Mouse (Mus musculus) forebrain, embryonic 14.5 days (tissue): ENCODE measurements at regions not wholly inside any gene's neighbourhood (a gene's known extent, or its start where the extent isn't known, plus 50 kb on each side); places are given as distances from the start of the nearest gene placed in this dataset.

ENCODE experiments used
- ATAC-seq: fragments of 200-750 bp; cut with Nextera tagmentation; 2 replicates; pipeline ENCODE4 v1.8.0; 2017; ENCODE audit warnings: mild to moderate bottlenecking, moderate library complexity
- DNase-seq: peaks from one replicate; pipeline ENCODE4 v3.0.0-alpha.2; 2015; ENCODE audit warnings: low spot score
- H3K27ac ChIP-seq: fragments of 300-500 bp; sonication (generic); 2 replicates; pipeline ENCODE4 v1.5.1; 2014; ENCODE audit warnings: low read depth, mild to moderate bottlenecking, control low read depth, low read length, moderate library complexity
- H3K27me3 ChIP-seq: fragments of 300-500 bp; sonication (generic); replicated peaks from 2 replicates; pipeline ENCODE4 v1.6.1; 2014; ENCODE audit warnings: low read length, control low read depth, mixed read lengths; ENCODE audit not compliant: control insufficient read depth, insufficient read depth
- H3K36me3 ChIP-seq: fragments of 300-500 bp; sonication (generic); 2 replicates; pipeline ENCODE4 v1.6.1; 2014; ENCODE audit warnings: low read length, control low read depth; ENCODE audit not compliant: control insufficient read depth, insufficient read depth
- H3K4me1 ChIP-seq: fragments of 300-500 bp; sonication (generic); 2 replicates; pipeline ENCODE4 v1.6.1; 2014; ENCODE audit warnings: antibody characterized with exemption, low read length, control low read depth; ENCODE audit not compliant: control insufficient read depth, insufficient read depth
- H3K4me2 ChIP-seq: fragments of 300-500 bp; sonication (generic); 2 replicates; pipeline ENCODE4 v1.6.1; 2014; ENCODE audit warnings: mild to moderate bottlenecking, control low read depth, low read length
- H3K4me3 ChIP-seq: fragments of 300-500 bp; sonication (generic); 2 replicates; pipeline ENCODE4 v1.5.1; 2014; ENCODE audit warnings: low read depth, low read length, control low read depth
- H3K9ac ChIP-seq: fragments of 300-500 bp; sonication (generic); 2 replicates; pipeline ENCODE4 v1.6.1; 2014; ENCODE audit warnings: mild to moderate bottlenecking, low read length, control low read depth, moderate library complexity
- H3K9me3 ChIP-seq: fragments of 300-500 bp; sonication (generic); replicated peaks from 2 replicates; pipeline ENCODE4 v1.6.1; 2016; ENCODE audit warnings: low read length, control low read depth, mixed read lengths; ENCODE audit not compliant: control insufficient read depth
- WGBS: fragments of 180-500 bp; shearing (Covaris S2); extraction: QIAGEN DNeasy Blood & Tissue Kit; methylation state at CpG from one replicate; pipeline ENCODE4 v1.1.7; 2014; 5-methylcytosine and 5-hydroxymethylcytosine counted together

- Histone ChIP-seq H3K4me2 (no peak overlapping the region), H3K4me1 (no peaks in the 10 kb centered on the region), H3K27me3 (no peaks in the 10 kb centered on the region), H3K4me3 (no peak overlapping the region), H3K9ac (no peak overlapping the region), H3K36me3 (no peaks in the 10 kb centered on the region), H3K9me3 (no peaks in the 10 kb centered on the region), H3K27ac (no peak overlapping the region)
- ATAC-seq (no peak), DNase-seq (no peak)
- 38% methylated on average over 5 of the region's 5 CpGs for WGBS
These were observed 62.8 kb upstream of the Mbnl2 start for GRCm38 (mm10) chr14:120212626-120213025.

GRCm38 (mm10) chr14:120219224-120219623 lies 56.2 kb upstream of the Mbnl2 start:
- no peak overlapping the region for H3K27ac ChIP-seq
- H3K9ac ChIP-seq = no peak overlapping the region
- WGBS = 89% methylated on average over 4 of the region's 4 CpGs
- H3K4me2 ChIP-seq = no peak overlapping the region
- H3K27me3 ChIP-seq = no peaks in the 10 kb centered on the region
- no peaks in the 10 kb centered on the region for H3K36me3 ChIP-seq
- H3K4me3 ChIP-seq = no peak overlapping the region
- DNase-seq = no peak
- H3K4me1 ChIP-seq = no peaks in the 10 kb centered on the region
- H3K9me3 ChIP-seq = no peaks in the 10 kb centered on the region
- ATAC-seq = no peak

GRCm38 (mm10) chr14:120223528-120224201 lies 51.8 kb upstream of the Mbnl2 start:
- Histone ChIP-seq H3K36me3 (no peaks in the 10 kb centered on the region), H3K4me1 (no peaks in the 10 kb centered on the region), H3K9me3 (no peaks in the 10 kb centered on the region), H3K27ac (no peak overlapping the region), H3K27me3 (no peaks in the 10 kb centered on the region), H3K4me3 (no peak overlapping the region), H3K4me2 (no peak overlapping the region), H3K9ac (no peak overlapping the region)
- WGBS = 84% methylated on average over 14 of the region's 14 CpGs
- ATAC-seq (no peak), DNase-seq (no peak)

GRCm38 (mm10) chr14:120224202-120224846 lies 51.1 kb upstream of the Mbnl2 start:
- Histone ChIP-seq H3K9me3 (no peaks in the 10 kb centered on the region), H3K9ac (no peak overlapping the region), H3K27me3 (no peaks in the 10 kb centered on the region), H3K27ac (no peak overlapping the region), H3K36me3 (no peaks in the 10 kb centered on the region), H3K4me2 (no peak overlapping the region), H3K4me1 (no peaks in the 10 kb centered on the region), H3K4me3 (no peak overlapping the region)
- WGBS = 51% methylated on average over 6 of the region's 6 CpGs
- DNase-seq (peak; percentile 39), ATAC-seq (peak; percentile 52)

GRCm38 (mm10) chr14:120225657-120226056 lies 49.8 kb upstream of the Mbnl2 start:
- H3K9ac ChIP-seq = no peak overlapping the region
- H3K27ac ChIP-seq = no peak overlapping the region
- no peak overlapping the region for H3K4me3 ChIP-seq
- peak; percentile 8 for DNase-seq
- WGBS = 77% methylated on average over 3 of the region's 3 CpGs
- H3K27me3 ChIP-seq = no peaks in the 10 kb centered on the region
- ATAC-seq = no peak
- no peak overlapping the region for H3K4me2 ChIP-seq
- no peaks in the 10 kb centered on the region for H3K4me1 ChIP-seq
- H3K36me3 ChIP-seq = no peaks in the 10 kb centered on the region
- H3K9me3 ChIP-seq = no peaks in the 10 kb centered on the region
